Mouse (Mus musculus) left cerebral cortex, adult 8-10 months (tissue): ENCODE data around the gene Prph. TPM values are rescaled to one million over a fixed set of nuclear protein-coding genes. Genes with fewer than 3 reads are reported as not detected.
"Not testable (repeated sequence)": the region's sequence is repeated elsewhere in the genome, so short reads cannot be mapped to it uniquely, and the experiment has no call there.

ENCODE experiments used
- DNase-seq, 2 experiments: peaks; one replicate each; pipeline ENCODE4 v3.0.0; 2022; ENCODE audit warnings: low spot score in 2 of 2
- total RNA-seq, 4 experiments: library from RNA; stranded (reverse); gene quantifications; 2 replicates each; pipeline ENCODE4 v1.2.4; 2022

The Prph gene
- total RNA-seq, 4 experiments from 2014 or later: 0.73 to 1.5 (median 1.2) TPM

DNA sequence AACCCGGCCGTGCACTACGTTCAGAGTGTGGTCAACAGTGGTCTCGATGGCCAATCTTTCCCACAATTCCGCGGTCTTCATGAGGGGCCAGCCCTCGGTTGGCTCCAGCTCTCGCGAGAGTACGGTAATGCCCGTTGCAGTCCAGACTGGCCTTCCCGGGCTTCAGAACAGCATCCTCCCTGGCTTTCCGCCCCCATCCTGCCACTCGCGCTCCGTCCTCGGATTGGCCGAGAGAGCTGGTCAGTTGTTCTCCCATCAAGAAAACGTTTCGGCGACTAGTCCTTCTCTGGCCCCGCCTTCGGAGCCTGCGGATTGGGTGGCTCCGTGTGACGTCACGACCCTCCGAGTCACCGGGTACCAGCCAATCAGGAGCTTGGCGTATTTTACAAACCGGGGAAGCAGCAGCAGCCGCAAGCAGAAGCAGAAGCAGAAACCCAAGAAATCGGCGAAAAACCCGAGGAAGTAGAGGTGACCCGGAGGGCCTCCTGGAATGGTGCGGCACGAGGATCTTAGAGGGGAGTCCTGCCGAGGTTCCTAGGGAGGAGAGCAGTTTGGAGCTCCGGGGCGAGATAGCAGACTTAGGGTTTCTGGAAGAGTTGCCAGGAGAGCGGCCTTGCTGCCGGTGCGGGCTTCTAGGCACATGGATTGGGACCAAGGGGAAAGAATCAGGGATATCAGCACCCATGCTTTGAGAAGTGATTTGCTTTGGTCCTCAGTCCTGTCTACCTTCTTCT is 19.8 kb downstream of the Prph start:
- peak; percentile 96 to 98 for DNase-seq

GRCm38 (mm10) chr15:99076011-99076410 is 21.0 kb downstream of the Prph start:
- not testable (repeated sequence) for DNase-seq

DNA sequence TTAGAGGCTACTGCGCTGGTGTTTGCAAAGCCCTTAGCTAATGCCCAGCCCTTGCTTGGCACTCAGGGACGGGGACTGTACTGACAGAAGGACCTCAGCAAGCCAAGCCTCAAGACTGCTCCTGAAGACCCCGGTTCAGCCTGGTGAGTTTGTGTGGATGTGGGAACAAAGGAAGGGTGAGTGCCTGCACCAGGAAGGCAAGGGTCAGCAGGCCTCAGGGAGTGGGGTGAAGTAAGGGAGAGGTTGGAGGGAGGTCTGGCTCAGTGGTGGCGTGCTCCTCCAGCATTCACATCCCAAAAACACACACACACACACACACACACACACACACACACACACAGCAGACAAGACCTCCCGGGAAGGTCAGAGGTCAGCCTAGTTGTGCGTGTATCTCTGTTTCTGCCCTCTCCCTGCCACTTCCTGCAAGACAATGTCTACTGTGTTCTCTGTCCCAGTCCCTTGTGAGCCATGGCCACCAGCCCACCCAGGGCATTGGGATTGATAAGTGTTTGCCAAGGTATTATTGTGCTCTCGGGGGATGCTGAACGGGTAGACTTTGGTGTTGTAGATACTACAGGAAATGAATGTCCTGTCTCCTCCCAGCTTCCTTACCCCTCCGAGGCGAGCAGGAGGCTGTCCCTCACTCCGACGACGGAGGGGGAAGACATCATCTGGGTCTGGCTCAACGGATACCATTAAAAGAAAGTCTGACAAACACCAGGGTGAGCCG is 23.4 kb downstream of the Prph start:
- no peak for DNase-seq

DNA sequence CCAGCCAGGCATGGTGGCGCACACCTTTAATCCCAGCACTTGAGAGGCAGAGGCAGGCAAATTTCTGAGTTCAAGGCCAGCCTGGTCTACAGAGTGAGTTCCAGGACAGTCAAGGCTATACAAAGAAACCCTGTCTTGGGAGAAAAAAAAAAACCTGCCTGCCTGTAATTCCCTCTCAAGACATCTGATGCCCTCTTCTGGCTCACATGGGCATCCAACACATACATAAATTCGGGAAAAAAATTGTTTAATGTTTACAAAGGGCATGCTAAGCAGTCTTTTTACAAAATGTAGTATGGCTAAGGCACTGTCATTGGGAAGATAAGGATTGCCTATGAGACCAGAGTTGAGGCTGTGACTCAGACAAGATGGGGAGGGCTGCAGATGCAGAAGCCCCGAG is 24.8 kb downstream of the Prph start:
- DNase-seq: no peak

DNA sequence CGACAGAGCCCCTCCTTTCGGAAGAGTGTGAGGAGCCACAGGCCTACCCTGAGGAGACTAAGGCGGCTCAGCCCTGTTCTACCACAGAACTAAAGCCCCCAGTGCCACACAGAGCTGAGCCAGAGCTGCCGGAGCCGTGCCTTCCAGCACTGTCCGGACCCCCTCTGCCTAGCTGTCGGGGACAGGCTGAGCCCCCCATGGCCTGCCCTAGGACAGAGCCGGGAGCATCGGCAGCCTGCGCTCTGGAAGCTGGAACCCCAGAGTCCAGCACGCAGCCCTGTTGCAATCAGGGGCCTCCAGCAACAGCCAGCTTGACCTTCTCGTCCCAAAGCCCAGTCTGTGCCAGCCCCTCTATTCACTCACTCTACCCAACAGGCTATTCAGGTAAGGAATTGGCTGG is 27.3 kb downstream of the Prph start:
- DNase-seq: no peak

GRCm38 (mm10) chr15:99082840-99083239 is 27.9 kb downstream of the Prph start:
- DNase-seq: no peak

GRCm38 (mm10) chr15:99083258-99083657 is 28.3 kb downstream of the Prph start:
- DNase-seq: no peak

DNA sequence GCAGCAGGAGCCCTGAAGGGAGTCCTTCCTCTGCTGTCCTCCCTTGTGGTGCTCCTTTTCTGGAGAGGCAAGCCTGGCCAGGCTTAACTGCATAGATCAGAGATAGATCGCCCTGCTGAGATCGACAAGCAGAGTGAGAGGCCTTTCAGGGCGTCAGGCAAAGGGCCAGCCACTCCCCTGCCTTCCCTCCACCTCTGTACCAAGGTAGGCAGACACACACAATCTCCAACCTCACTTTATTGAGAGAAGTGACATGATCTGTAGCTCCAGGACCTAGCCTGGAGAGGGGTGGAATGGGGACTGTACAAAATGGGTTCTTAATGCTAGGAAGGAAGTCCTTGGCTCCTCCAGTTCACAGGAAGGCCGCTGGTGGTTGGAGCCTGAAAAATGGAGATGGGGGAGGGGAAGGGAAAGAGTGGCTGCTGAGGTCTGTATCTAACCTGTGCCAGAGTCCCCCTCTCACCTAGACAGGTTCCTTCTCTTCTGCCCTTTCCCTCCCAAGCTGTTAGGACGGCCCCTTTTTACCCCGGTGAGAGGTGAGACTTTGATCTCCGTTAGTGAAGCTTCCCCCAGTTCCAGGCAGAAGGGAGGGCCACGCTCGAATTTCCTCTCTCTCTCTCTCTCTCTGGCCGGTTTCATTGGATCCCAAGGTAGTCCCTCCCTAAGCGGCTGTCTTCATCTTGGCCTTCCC is 29.0 kb downstream of the Prph start:
- DNase-seq: no peak

DNA sequence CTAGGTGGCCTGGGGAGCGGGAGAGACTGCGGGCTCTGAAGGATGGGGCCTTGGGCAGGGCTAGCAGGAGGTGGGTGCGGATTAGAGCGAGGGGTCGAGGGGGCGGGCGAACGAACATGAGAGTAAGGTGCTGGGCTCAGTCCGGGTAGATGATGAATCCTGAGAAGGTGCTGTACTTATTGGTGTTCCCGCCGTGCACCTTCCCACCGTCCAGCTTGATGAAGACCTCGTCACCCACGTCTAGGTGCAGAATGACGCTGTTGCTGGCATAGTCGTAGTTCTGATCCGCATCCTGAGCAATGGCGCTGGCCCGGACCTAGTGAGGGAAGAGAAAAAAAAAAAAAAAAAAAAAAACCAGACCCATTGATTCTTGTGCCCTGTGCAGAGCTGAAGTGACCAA is 29.6 kb downstream of the Prph start:
- no peak for DNase-seq

GRCm38 (mm10) chr15:99085997-99086396 is 31.0 kb downstream of the Prph start:
- DNase-seq: no peak

DNA sequence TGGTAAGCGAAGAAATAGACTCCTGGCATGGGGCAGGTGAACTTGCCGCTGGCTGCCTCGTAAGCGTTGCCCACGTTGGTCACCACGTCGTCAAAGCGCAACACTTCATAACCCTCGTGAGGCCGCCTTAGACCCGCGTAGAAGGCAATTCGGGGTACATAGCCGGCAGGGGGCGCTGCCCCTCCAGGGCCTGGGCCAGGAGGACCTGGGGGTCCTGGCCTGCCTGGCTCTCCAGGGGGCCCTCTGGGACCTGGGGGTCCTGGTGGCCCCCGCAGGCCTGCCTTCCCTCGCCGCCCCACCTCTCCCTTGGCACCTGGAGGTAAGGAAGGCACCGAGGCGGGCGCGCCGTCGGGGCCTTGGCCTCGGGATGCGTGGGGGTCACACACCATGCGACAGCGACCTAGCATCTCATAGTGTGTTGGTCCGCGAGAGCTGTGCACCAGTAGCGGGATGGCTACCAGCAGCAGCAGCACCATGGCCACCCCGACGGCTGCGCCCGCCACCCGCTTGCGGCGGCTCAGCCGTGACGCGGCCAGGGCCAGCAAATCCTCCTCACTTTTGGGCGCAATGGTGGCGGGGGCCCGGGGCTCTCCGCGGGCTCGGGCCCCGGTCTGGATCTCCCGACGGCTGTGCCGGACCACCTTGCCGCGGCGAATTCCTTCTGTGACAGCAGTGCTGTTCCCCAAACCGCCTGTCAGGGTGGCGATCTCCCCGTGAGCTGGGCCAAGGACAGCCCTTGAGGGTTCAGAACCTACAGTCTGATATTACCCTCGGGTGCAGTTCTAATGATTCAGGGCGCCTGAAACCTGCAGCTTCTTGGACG is 32.5 kb downstream of the Prph start, which contains the start of gene C1ql4:
C1ql4 (minus strand) TSS at position 565 of the 823 bp plus-strand sequence.
- DNase-seq: no peak

DNA sequence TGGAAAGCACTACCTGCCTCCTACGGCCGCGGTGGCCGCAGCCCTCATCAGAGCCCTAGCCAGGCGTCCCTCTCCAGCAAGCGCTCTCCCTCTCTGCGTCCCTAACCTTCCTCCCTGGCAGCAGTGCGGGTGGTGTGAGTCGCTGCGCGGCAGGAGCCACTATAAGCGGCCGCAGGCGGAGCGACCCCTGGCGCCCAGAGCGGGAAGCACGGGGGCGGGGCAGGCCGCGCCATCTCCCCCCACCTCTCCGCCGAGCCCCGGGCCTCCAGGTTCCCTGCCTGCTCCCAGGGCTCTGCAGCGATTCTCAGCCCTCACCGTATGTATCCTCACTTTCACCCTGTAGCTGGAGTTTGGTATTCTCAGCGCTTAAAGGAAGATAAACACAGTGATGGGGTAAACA is 33.3 kb downstream of the Prph start:
- no peak for DNase-seq

- DNase-seq: no peak
Measured at GRCm38 (mm10) chr15:99089069-99089468, 34.1 kb downstream of the Prph start.

DNA sequence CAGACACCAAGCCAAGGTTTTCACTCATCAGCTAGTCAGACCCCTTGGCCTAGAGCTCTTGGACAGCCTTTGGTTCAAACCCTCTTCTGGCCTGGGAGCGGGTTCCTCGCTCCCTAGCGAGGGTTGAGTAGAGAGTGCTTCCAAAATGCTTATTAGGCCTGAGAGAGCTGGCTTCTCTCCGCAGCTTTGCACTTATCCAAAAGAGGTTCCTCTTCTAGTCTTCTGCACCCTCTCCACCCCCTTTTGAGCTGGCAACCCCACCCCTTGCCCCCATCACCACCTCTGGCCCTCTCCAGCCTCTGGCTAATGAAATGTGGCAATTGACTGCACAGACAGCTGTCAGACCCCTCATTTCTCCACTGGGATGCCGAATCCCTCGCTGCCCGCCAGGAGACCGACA is 37.9 kb downstream of the Prph start, which contains the start of gene Dnajc22:
Dnajc22 (plus strand) TSS at position 301 of the 400 bp plus-strand sequence.
- no peak for DNase-seq

GRCm38 (mm10) chr15:99093291-99094258 is 38.6 kb downstream of the Prph start:
- DNase-seq: no peak

DNA sequence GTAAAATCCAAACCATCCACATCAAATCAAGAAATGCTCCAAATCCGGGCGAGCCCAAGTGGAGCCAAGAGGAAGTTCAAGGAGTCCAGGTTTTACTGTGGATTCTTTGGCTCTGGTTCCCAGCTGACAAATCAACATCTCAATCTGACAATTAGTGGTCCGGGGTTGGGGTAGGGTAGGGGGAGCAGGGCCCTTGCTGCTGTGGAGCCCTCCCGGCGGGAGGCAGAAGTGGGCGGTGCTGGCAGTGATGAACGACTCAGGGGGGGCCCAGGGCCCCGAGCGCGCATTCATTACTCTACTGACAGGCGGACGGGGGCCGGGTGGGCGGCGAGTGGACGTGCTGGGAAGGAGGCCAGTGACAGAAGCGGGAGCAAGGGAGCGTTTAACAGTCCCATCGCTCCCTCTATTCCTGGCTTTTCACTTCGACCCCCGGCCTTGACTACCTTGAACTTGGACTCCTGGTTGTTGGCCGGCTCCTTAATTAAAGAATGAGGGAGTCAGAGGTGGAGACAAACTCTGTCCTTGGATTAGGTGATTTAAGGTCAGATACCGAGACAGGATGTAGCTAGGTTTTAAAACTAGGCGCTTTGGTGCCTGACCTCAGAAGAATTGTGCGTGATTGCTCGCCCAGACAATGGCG is 39.8 kb downstream of the Prph start:
- no peak for DNase-seq

DNA sequence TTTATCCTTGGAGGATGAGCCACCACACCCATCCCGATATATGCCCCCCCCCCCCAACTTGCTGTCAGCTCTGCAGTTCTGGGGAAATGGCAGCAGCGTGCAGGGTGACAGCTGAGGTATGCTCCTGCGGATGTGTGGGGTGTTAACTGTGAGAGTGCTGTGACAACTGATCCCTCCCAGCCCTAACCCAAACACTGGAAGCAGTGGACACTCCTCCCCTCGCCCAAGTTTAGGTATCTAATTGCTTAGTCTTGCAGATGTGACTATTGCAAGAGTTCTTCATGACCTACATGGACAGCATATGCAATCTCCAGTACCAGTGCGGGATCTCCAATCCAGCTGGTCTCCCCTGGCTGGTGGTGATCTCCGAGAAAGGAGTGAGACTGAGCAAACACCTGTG is 40.4 kb downstream of the Prph start:
- no peak for DNase-seq

- DNase-seq: no peak
Measured at GRCm38 (mm10) chr15:99096061-99096793, 41.3 kb downstream of the Prph start.
